Mouse (Mus musculus): Measurements from ENCODE around the gene Zfp740. TPM values are rescaled to one million over a fixed set of nuclear protein-coding genes. Genes with fewer than 3 reads are reported as not detected.

Gene Zfp740
- polyA plus RNA-seq, 1 experiment from 2014 or later, result 11.6 TPM

DNA sequence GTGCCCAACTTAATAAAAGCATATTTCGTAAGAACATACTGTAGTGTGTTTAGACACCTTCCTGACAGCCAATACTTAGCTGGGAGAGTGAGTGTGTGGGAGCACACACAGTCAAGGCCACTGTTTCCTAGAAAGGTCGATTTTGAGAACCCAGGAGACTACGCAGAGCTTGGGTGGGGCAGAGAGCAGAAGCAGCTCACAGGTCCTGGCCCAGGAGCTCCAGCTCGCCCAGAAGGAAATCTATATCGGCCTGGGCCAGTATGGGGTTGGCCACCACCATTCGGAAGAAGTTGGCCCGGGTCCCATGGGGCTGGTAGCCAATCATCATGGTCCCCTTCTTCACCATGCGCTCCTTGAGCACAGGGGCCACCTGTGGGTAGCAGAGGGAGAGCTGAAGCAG is 25.6 kb upstream of the Zfp740 start:
- no peak for TF ChIP-seq EP300 (IDR thresholded peaks at IDR 0.05; ENCODE audit: low read depth)
- no peak for TF ChIP-seq CTCF (IDR thresholded peaks at IDR 0.05; ENCODE audit: low read depth)
- Histone ChIP-seq H3K4me3 (ENCODE audit: low read depth, low read length) (no peak overlapping the region), H3K36me3 (replicated peaks; ENCODE audit: insufficient read depth, low read length) (0 out of 2 replicates have a peak, but pooled peaks cover 6% of the 10 kb centered on the region), H3K4me2 (ENCODE audit: low read depth, low read length) (no peak overlapping the region), H3K27ac (ENCODE audit: low read depth) (peak overlapping the region; percentile 4), H3K9me3 (ENCODE audit: low read length) (no peaks in the 10 kb centered on the region), H3K4me1 (ENCODE audit: insufficient read depth) (peaks cover 10% of the 10 kb centered on the region), H3K9ac (replicated peaks) (no peak overlapping the region), H3K27me3 (ENCODE audit: insufficient read depth, low read length) (no peaks in the 10 kb centered on the region)
- DNase-seq, result no peak
- ATAC-seq, result peak; percentile 36
- 71% methylated on average over 8 of the region's 8 CpGs for WGBS (ENCODE audit: insufficient replicate concordance)

DNA sequence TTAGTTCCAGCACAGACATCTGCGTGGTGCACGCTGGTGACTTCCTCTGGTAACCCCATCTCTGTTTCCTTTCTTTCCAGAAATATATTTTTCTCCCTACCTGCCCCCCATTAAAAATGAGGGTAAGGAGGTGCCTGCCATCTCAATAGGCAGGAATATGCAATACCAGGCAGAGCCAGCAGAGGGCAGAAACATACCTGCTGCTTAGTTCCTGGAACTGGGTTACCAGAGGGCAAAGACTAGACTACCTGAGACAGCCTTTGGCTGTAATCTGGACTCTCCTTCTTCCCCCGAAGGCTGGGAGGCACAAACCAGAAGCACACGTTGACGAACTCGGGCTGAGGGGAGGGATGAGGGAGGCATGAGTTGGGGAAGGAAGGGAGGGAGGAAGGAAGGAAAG is 24.8 kb upstream of the Zfp740 start:
- H3K9me3 ChIP-seq (ENCODE audit: low read length), result no peaks in the 10 kb centered on the region
- H3K9ac ChIP-seq (replicated peaks), result no peak overlapping the region
- H3K27me3 ChIP-seq (ENCODE audit: insufficient read depth, low read length), result no peaks in the 10 kb centered on the region
- H3K36me3 ChIP-seq (replicated peaks; ENCODE audit: insufficient read depth, low read length), result 0 out of 2 replicates have a peak, but pooled peaks cover 10% of the 10 kb centered on the region
- no peak overlapping the region for H3K4me2 ChIP-seq (ENCODE audit: low read depth, low read length)
- ATAC-seq (peak; percentile 37), DNase-seq (peak; percentile 85)
- 8% methylated on average over 6 of the region's 6 CpGs for WGBS (ENCODE audit: insufficient replicate concordance)
- TF ChIP-seq CTCF (IDR thresholded peaks at IDR 0.05; ENCODE audit: low read depth) (peak; percentile 94), EP300 (IDR thresholded peaks at IDR 0.05; ENCODE audit: low read depth) (no peak)
- no peak overlapping the region for H3K27ac ChIP-seq (ENCODE audit: low read depth)
- H3K4me3 ChIP-seq (ENCODE audit: low read depth, low read length), result no peak overlapping the region
- peaks cover 10% of the 10 kb centered on the region for H3K4me1 ChIP-seq (ENCODE audit: insufficient read depth)

DNA sequence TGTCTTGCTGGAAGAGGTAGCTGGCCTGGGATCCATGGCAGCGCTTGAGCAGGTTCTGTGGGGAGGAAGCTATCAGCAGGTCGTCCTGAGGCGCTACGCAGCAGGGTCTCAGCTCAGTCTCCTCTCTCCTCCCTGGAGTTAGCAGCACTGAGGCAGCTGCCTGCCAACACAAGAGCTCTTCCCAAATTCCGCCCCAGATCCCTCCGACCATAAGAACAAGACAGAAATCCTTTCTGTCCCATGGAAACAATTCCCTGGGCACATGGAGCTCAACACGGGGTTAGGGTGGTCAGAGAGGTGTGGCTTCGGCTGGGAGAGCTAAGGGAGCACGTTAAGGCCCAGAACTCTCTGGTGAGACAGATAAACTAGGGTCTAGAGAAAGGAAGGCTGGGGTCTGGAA is 23.9 kb upstream of the Zfp740 start:
- no peak overlapping the region for H3K27ac ChIP-seq (ENCODE audit: low read depth)
- 0 out of 2 replicates have a peak, but pooled peaks cover 10% of the 10 kb centered on the region for H3K36me3 ChIP-seq (replicated peaks; ENCODE audit: insufficient read depth, low read length)
- H3K9ac ChIP-seq (replicated peaks), result no peak overlapping the region
- no peak overlapping the region for H3K4me2 ChIP-seq (ENCODE audit: low read depth, low read length)
- TF ChIP-seq CTCF (IDR thresholded peaks at IDR 0.05; ENCODE audit: low read depth), result no peak
- no peak for TF ChIP-seq EP300 (IDR thresholded peaks at IDR 0.05; ENCODE audit: low read depth)
- peaks cover 10% of the 10 kb centered on the region for H3K4me1 ChIP-seq (ENCODE audit: insufficient read depth)
- DNase-seq (no peak), ATAC-seq (no peak)
- no peak overlapping the region for H3K4me3 ChIP-seq (ENCODE audit: low read depth, low read length)
- H3K27me3 ChIP-seq (ENCODE audit: insufficient read depth, low read length), result no peaks in the 10 kb centered on the region
- no peaks in the 10 kb centered on the region for H3K9me3 ChIP-seq (ENCODE audit: low read length)
- 77% methylated on average over 9 of the region's 9 CpGs for WGBS (ENCODE audit: insufficient replicate concordance)

DNA sequence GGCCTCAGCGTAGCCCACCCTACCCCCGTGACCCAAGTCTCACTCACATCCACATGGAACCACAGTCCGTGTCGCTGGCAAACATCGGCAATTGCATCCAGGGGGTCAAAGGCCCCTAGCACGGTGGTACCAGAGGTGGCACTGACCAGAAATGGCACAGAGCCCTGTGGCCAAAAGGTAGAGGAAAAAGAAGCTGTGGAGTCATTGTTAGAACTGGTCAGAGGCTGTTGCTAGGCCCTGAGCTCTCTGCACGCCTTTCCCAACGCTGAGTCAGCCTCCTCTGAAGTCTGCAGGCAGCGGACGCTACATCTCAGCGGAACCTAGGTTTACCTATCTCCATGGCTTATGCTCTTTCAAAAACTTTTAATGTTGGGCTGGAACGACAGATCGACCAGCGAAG is 23.1 kb upstream of the Zfp740 start:
- H3K4me2 ChIP-seq (ENCODE audit: low read depth, low read length), result no peak overlapping the region
- 0 out of 2 replicates have a peak, but pooled peaks cover 10% of the 10 kb centered on the region for H3K36me3 ChIP-seq (replicated peaks; ENCODE audit: insufficient read depth, low read length)
- H3K4me3 ChIP-seq (ENCODE audit: low read depth, low read length), result no peak overlapping the region
- no peak overlapping the region for H3K9ac ChIP-seq (replicated peaks)
- H3K27me3 ChIP-seq (ENCODE audit: insufficient read depth, low read length), result no peaks in the 10 kb centered on the region
- H3K9me3 ChIP-seq (ENCODE audit: low read length), result no peaks in the 10 kb centered on the region
- DNase-seq (no peak), ATAC-seq (no peak)
- H3K4me1 ChIP-seq (ENCODE audit: insufficient read depth), result peaks cover 10% of the 10 kb centered on the region
- no peak overlapping the region for H3K27ac ChIP-seq (ENCODE audit: low read depth)
- TF ChIP-seq EP300 (IDR thresholded peaks at IDR 0.05; ENCODE audit: low read depth), result no peak
- no peak for TF ChIP-seq CTCF (IDR thresholded peaks at IDR 0.05; ENCODE audit: low read depth)
- 87% methylated on average over 14 of the region's 14 CpGs for WGBS (ENCODE audit: insufficient replicate concordance)

DNA sequence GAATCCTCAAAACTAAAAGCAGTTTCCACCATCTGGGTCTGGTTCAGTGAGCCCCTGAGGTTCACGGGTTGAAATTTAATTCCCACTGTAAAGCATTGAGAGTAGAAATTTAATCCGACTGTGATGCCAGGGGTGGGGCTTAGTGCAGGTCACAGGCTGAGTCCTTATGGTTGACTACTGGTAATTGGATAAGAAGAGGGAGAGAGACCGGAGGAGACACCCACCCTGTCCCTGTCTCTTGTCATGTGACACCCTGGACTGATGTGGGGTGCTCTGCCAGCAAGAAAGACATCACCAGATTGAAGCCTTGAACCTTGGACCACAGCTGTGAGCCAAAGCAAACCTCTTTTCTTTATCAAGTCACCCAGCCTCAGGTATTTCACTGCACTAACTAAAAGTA is 20.0 kb upstream of the Zfp740 start:
- no peak for ATAC-seq

DNA sequence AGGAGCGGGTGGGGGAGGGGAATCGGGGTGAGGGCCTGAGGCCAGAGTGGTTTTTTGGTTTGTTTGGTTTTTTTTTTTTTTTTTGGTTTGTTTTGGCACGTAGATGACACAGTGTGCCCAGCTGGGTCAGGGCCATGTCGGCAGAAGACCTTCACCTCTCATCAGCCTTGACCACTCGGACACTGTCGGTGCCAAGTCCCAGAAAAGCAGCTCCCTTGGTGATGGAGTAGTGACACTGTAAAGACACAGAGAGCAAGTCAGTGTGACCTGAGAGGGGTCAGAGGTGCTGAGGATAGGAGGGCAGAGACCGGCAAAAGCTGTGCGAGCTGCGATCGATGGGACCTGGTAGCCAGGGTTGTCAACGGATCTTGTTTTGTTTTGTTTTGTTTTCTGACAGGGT is 16.8 kb upstream of the Zfp740 start:
- Histone ChIP-seq H3K36me3 (replicated peaks; ENCODE audit: insufficient read depth, low read length) (0 out of 2 replicates have a peak, but pooled peaks cover 16% of the 10 kb centered on the region), H3K9ac (replicated peaks) (peak overlapping the region; percentile 69; the same call in 1 of the 2 replicates), H3K4me3 (ENCODE audit: low read depth, low read length) (peak overlapping the region; percentile 45; the same call in 1 of the 2 replicates), H3K9me3 (ENCODE audit: low read length) (no peaks in the 10 kb centered on the region), H3K4me2 (ENCODE audit: low read depth, low read length) (peak overlapping the region; percentile 68), H3K27ac (ENCODE audit: low read depth) (peak overlapping the region; percentile 91), H3K4me1 (ENCODE audit: insufficient read depth) (peaks cover 2% of the 10 kb centered on the region), H3K27me3 (ENCODE audit: insufficient read depth, low read length) (no peaks in the 10 kb centered on the region)
- peak; percentile 73 for DNase-seq
- ATAC-seq, result peak; percentile 88
- peak; percentile 68; the same call in 1 of the 2 replicates for TF ChIP-seq EP300 (IDR thresholded peaks at IDR 0.05; ENCODE audit: low read depth)
- TF ChIP-seq CTCF (IDR thresholded peaks at IDR 0.05; ENCODE audit: low read depth), result no peak
- WGBS (ENCODE audit: insufficient replicate concordance), result 69% methylated on average over 11 of the region's 11 CpGs

More for the DNA sequence above, 20.0 kb upstream of the Zfp740 start:
- DNase-seq, result no peak
- no peak overlapping the region for H3K4me2 ChIP-seq (ENCODE audit: low read depth, low read length)
- H3K4me1 ChIP-seq (ENCODE audit: insufficient read depth), result peaks cover 4% of the 10 kb centered on the region; the same call in 1 of the 2 replicates
- H3K27ac ChIP-seq (ENCODE audit: low read depth), result no peak overlapping the region
- H3K36me3 ChIP-seq (replicated peaks; ENCODE audit: insufficient read depth, low read length), result 0 out of 2 replicates have a peak, but pooled peaks cover 16% of the 10 kb centered on the region
- H3K9ac ChIP-seq (replicated peaks), result no peak overlapping the region
- WGBS (ENCODE audit: insufficient replicate concordance), result 78% methylated on average over 3 of the region's 3 CpGs
- no peak overlapping the region for H3K4me3 ChIP-seq (ENCODE audit: low read depth, low read length)
- H3K27me3 ChIP-seq (ENCODE audit: insufficient read depth, low read length), result no peaks in the 10 kb centered on the region
- H3K9me3 ChIP-seq (ENCODE audit: low read length), result no peaks in the 10 kb centered on the region
- TF ChIP-seq CTCF (IDR thresholded peaks at IDR 0.05; ENCODE audit: low read depth), result no peak
- TF ChIP-seq EP300 (IDR thresholded peaks at IDR 0.05; ENCODE audit: low read depth), result no peak

All from liver, postnatal 0 days (tissue).